Mouse (Mus musculus) adipose tissue, adult 10 weeks (tissue): ENCODE measurements around the gene Scgb1b15. TPM values are rescaled to one million over a fixed set of nuclear protein-coding genes. Genes with fewer than 3 reads are reported as not detected.

Experiments
- polyA plus RNA-seq: library from polyadenylated mRNA; stranded (reverse); fragments of 350-450 nt; fragmentation: Illumina TruSeq; extraction: RNeasy Lipid Tissue Mini Kit (QIAGEN cat#74804); gene quantifications from one replicate; pipeline ENCODE4 v1.2.3, GENCODE M21; 2014; ENCODE audit warnings: low read depth, low replicate concordance

Gene Scgb1b15
- not detected for polyA plus RNA-seq

GRCm38 (mm10) chr7:32836254-32836653, at the start of gene Scgb1b15:
Gene Scgb1b15 (plus strand): TSS chr7:32836554.

GRCm38 (mm10) chr7:32829562-32829961, 6.8 kb upstream of the Scgb1b15 start, which contains the start of gene Scgb2b15:
Gene Scgb2b15 (minus strand): TSS chr7:32829662.

Other genes with a start within 250 kb of the Scgb1b15 start
- not detected for gene Scgb2b15, start 6.9 kb upstream of the Scgb1b15 start, polyA plus RNA-seq
- gene Scgb2b17, start 220.0 kb downstream of the Scgb1b15 start, polyA plus RNA-seq, result not detected
- gene Scgb1b17, start 226.9 kb downstream of the Scgb1b15 start, polyA plus RNA-seq, result not detected